Mouse (Mus musculus) regulatory T cell (primary cell): ENCODE measurements around the gene Med8.

Source experiments
- in situ Hi-C: fragments of 300-600 bp; cut with MboI, MseI; formaldehyde crosslinking; loops from one replicate; pipeline ENCODE4 v1.15.1; 2025; ENCODE audit warnings: high pct_unique_total_duplicates

Gene Med8

GRCm38 (mm10) chr4:118409142-118409900 is at the start of gene Med8, which contains the start of gene Szt2:
Gene Med8, plus strand, starts transcription at chr4:118409337.
Gene Szt2, minus strand, starts transcription at chr4:118409273.
- in situ Hi-C loops = no loop called here

DNA sequence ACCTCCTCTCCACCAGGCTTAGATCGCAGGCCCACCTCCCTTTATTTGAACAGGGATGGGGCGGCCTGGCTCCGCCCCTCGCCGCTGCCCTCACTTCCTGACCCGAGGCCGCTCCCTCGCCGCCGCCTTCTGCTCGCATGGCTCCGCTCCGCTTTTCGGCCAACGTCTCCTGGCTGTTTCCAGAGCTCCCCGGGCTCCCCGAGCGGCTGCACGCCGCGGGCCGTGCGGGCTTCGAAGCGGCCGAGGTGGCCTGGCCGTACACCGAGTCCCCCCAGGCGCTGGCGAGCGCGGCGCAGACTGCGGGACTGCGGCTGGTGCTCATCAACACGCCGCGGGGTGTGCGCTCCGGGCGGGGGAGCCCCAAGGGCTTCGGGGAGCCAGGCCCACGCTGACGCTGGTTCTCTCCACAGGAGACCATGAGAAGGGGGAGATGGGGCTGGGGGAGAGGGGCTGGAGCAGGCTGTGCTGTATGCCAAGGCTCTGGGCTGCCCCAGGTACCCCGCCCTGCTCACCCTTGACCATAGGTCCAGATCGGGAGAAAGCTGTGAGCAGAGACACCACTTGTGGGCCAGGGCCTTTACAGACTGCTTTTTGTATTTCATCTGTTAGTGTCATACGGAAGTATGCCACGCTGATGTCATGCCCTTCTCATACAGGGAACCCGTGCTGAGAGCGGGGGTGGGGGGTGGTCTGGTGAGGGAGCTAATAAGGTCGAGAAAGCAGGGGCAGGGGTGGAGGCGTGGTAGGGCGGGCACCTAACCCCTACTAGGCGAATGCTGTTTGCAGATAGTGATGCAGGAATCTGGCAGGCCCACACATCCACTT is 49.0 kb upstream of the Med8 start:
- in situ Hi-C loops = no loop called here

DNA sequence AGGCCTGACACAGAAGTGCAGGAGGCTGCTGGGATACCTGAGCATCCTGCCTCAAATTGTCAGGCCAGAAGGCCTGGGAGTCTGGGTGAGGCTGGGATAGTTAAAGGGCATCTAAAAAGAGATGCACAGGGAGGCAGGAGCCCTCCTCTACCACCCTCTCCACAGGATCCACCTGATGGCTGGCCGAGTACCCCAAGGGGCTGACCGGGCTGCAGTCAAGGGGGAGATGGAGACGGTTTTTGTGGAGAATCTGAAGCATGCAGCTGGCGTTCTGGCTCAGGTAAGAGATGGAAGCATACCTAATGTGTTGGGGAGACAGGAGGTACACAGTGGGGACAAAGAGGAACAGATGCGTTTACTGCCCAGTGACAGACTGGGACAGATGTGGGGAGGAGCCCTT is 47.7 kb upstream of the Med8 start:
- in situ Hi-C loops = no loop called here

GRCm38 (mm10) chr4:118362879-118363278 is 46.3 kb upstream of the Med8 start:
- in situ Hi-C loops = no loop called here

- in situ Hi-C loops = no loop called here
Measured at GRCm38 (mm10) chr4:118363985-118364384, 45.2 kb upstream of the Med8 start.

- in situ Hi-C loops = no loop called here
Measured at GRCm38 (mm10) chr4:118364641-118365040, 44.5 kb upstream of the Med8 start.

DNA sequence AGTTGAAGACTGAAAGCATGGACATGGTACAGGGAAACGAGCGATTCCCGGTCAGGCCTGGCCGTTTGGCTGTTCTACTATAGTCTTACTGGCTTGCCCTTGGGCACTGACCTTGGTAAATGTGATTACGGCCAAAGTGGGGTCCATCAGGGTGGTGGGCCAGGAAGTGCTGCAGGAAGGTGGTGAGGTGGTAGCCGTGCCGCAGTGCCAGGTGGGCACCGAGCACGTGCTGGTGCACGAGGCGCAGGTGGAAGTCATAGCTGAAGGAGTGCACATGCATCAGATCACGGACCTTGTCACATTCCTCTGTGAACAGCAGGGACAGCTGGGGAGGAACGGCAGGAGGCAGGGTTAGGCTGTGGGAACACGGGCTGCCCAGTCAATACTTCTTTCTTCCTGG is 43.1 kb upstream of the Med8 start:
- in situ Hi-C loops = no loop called here

DNA sequence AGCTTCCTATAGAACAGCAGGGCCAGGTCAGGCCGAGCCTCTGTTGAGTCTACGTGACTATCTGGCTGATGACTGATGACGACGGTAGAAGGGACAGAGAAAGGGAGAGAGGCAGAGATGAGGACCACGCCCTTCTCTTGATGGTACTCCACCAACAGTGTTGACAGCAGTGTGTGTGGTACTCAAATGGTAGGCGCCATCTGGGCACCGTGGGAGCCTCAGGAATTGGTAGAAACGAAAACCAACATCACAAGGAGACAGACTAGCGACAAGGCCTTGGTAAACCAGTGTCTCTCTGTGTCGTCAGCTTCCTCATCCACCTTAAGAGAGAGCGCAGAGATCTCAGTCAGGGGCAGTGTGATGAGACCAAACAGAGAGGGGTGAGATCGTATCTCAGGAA is 41.6 kb upstream of the Med8 start:
- in situ Hi-C loops = no loop called here

- in situ Hi-C loops = no loop called here
Measured at GRCm38 (mm10) chr4:118368616-118369015, 40.5 kb upstream of the Med8 start.

DNA sequence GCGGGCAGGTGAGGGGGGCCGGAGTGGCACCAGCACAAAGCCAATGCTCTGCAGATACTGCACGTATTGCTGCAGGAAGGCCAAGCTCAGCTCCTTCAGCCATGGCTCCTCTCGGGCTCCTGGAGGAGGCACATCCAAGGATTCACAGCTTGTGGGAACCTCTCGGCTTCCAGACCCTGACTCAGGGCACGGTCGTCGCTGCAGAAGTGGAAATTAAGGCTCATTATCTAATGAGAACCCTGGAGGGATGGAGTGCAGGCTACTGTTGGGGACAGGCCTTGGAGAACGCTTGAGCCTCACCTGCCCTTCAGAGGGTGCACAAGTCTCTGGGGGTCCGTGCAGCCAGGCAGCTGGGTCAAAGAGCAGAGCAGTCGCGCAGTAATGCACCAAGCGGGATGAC is 37.3 kb upstream of the Med8 start:
- in situ Hi-C loops = no loop called here

GRCm38 (mm10) chr4:118375999-118376398 is 33.1 kb upstream of the Med8 start:
- in situ Hi-C loops = no loop called here

- in situ Hi-C loops = no loop called here
Measured at GRCm38 (mm10) chr4:118383271-118383670, 25.9 kb upstream of the Med8 start.

- in situ Hi-C loops = no loop called here
Measured at GRCm38 (mm10) chr4:118387316-118387715, 21.8 kb upstream of the Med8 start.

- in situ Hi-C loops = no loop called here
Measured at GRCm38 (mm10) chr4:118390146-118390545, 19.0 kb upstream of the Med8 start.

GRCm38 (mm10) chr4:118394505-118394904 is 14.6 kb upstream of the Med8 start:
- in situ Hi-C loops = no loop called here

DNA sequence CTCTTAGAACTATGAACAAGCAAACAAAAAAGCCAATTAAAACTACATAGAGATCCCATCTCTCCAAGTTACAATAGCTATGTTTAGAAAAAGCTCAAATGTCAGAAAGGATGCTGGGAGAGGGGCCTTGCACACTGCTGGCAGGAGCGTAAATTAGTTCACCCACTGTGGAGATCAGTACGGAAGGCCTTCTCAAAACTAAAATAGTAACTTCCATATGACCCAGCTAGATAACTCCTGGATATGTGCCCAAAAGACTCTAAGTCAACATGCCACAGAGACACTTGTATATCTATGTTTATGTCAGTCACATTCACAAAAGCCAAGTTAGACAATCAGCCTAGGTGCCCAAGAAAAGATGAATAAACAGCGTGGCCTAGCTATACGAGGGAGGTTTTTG is 13.8 kb upstream of the Med8 start:
- in situ Hi-C loops = no loop called here

DNA sequence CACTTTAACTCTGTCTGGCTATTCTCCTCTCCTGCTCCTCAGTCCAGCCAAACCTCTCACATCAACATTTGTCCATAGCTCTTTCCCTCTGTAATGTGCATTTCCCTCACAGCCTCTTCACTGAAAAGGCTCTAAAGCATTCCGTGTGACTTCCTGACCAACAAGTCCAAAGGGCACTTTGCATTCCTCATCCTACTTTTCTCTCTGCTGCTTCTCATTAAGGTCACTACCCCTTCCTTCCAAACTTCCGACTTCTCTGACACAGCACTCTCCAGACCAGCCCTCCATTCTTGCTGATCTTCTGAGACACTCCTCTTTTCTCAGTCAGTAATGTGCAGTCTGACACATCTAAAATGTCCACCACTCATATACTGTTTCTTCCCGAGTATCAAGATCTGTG is 12.7 kb upstream of the Med8 start:
- in situ Hi-C loops = no loop called here

GRCm38 (mm10) chr4:118398400-118398799 is 10.7 kb upstream of the Med8 start:
- in situ Hi-C loops = no loop called here

- in situ Hi-C loops = no loop called here
Measured at GRCm38 (mm10) chr4:118401421-118401820, 7.7 kb upstream of the Med8 start.

- in situ Hi-C loops = no loop called here
Measured at GRCm38 (mm10) chr4:118401918-118402317, 7.2 kb upstream of the Med8 start.

- in situ Hi-C loops = no loop called here
Measured at GRCm38 (mm10) chr4:118402701-118403100, 6.4 kb upstream of the Med8 start.

DNA sequence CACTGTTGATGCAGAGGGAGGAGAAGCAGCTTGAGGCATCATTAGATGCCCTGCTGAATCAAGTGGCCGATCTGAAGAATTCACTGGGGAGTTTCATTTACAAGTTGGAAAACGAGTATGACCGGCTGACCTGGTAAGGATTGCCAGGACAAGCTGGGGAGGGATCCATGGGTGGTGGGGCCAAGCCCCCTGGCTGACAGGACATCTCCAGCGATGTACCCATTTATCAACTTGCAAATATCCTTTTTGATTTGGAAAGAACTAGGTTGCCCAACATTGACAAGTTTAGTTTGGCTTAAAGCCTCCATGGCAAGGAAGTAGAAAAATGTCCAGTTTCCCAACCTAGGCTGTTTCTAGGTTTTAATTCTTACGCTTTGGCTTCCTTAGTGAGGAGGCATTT is 1.7 kb downstream of the Med8 start:
- in situ Hi-C loops = loop anchor here (10.0 kb wide), 1 partner anchor 1654 kb away; the partner anchor contains the start of gene AL607142.1

GRCm38 (mm10) chr4:118413553-118413952 is 4.4 kb downstream of the Med8 start:
- in situ Hi-C loops = loop anchor here (10.0 kb wide), 1 partner anchor 1651 kb away; the partner anchor contains the start of gene AL607142.1
